Mouse (Mus musculus): Measurements from ENCODE around the gene Emc6. TPM values are rescaled to one million over a fixed set of nuclear protein-coding genes. Genes with fewer than 3 reads are reported as not detected.
A peak's percentile ranks its signal among the peaks of the same experiment; 100 is the strongest.

Gene Emc6
- polyA plus RNA-seq, 1 experiment from 2014 or later = 169 TPM

- WGBS (ENCODE audit: insufficient replicate concordance) = 1% methylated on average over 32 of the region's 32 CpGs
- DNase-seq (peak; percentile 93), ATAC-seq (peak; percentile 96)
- Histone ChIP-seq H3K4me2 (ENCODE audit: low read depth, low read length) (peak within 1 kb of the TSS; percentile 97), H3K9ac (replicated peaks) (peak within 1 kb of the TSS; percentile 87), H3K4me1 (ENCODE audit: insufficient read depth) (peaks cover 18% of the 10 kb centered on the region), H3K4me3 (ENCODE audit: low read depth, low read length) (peak within 1 kb of the TSS; percentile 71), H3K27ac (ENCODE audit: low read depth) (peak within 1 kb of the TSS; percentile 89), H3K36me3 (replicated peaks; ENCODE audit: insufficient read depth, low read length) (peaks cover 7% of the 10 kb centered on the region; the same call in 1 of the 2 replicates), H3K9me3 (ENCODE audit: low read length) (no peaks in the 10 kb centered on the region), H3K27me3 (ENCODE audit: insufficient read depth, low read length) (no peaks in the 10 kb centered on the region)
- TF ChIP-seq EP300 (IDR thresholded peaks at IDR 0.05; ENCODE audit: low read depth) (no peak), CTCF (IDR thresholded peaks at IDR 0.05; ENCODE audit: low read depth) (no peak)
These were observed 22.4 kb upstream of the Emc6 start, which contains the start of gene Shpk for GRCm38 (mm10) chr11:73199230-73199712. Gene Shpk, plus strand, starts transcription at chr11:73199460.

- ATAC-seq = peak; percentile 95
- peaks cover 9% of the 10 kb centered on the region; the same call in 1 of the 2 replicates for H3K36me3 ChIP-seq (replicated peaks; ENCODE audit: insufficient read depth, low read length)
- WGBS (ENCODE audit: insufficient replicate concordance) = 2% methylated on average over 22 of the region's 22 CpGs
These were observed 21.9 kb upstream of the Emc6 start, which contains the start of gene Ctns for GRCm38 (mm10) chr11:73198603-73199229. Gene Ctns, minus strand, starts transcription at chr11:73199042.

GRCm38 (mm10) chr11:73198190-73198589 is 21.4 kb upstream of the Emc6 start:
- WGBS (ENCODE audit: insufficient replicate concordance) = 3% methylated on average over 1 of the region's 1 CpGs
- no peak for DNase-seq
- TF ChIP-seq EP300 (IDR thresholded peaks at IDR 0.05; ENCODE audit: low read depth) (no peak), CTCF (IDR thresholded peaks at IDR 0.05; ENCODE audit: low read depth) (no peak)
- no peak for ATAC-seq
- H3K4me3 ChIP-seq (ENCODE audit: low read depth, low read length) = peak overlapping the region; percentile 71
- no peak overlapping the region for H3K27ac ChIP-seq (ENCODE audit: low read depth)
- peak overlapping the region; percentile 97 for H3K4me2 ChIP-seq (ENCODE audit: low read depth, low read length)
- no peaks in the 10 kb centered on the region for H3K9me3 ChIP-seq (ENCODE audit: low read length)
- peaks cover 9% of the 10 kb centered on the region; the same call in 1 of the 2 replicates for H3K36me3 ChIP-seq (replicated peaks; ENCODE audit: insufficient read depth, low read length)
- H3K9ac ChIP-seq (replicated peaks) = peak overlapping the region; percentile 87
- H3K4me1 ChIP-seq (ENCODE audit: insufficient read depth) = peaks cover 18% of the 10 kb centered on the region
- no peaks in the 10 kb centered on the region for H3K27me3 ChIP-seq (ENCODE audit: insufficient read depth, low read length)

More at GRCm38 (mm10) chr11:73198603-73199229, 21.9 kb upstream of the Emc6 start, which contains the start of gene Ctns:
- Histone ChIP-seq H3K27me3 (ENCODE audit: insufficient read depth, low read length) (no peaks in the 10 kb centered on the region), H3K9me3 (ENCODE audit: low read length) (no peaks in the 10 kb centered on the region), H3K4me1 (ENCODE audit: insufficient read depth) (peaks cover 18% of the 10 kb centered on the region), H3K4me2 (ENCODE audit: low read depth, low read length) (peak within 1 kb of the TSS; percentile 97), H3K27ac (ENCODE audit: low read depth) (peak within 1 kb of the TSS; percentile 89), H3K9ac (replicated peaks) (peak within 1 kb of the TSS; percentile 87), H3K4me3 (ENCODE audit: low read depth, low read length) (peak within 1 kb of the TSS; percentile 71)
- TF ChIP-seq CTCF (IDR thresholded peaks at IDR 0.05; ENCODE audit: low read depth) = no peak
- TF ChIP-seq EP300 (IDR thresholded peaks at IDR 0.05; ENCODE audit: low read depth) = no peak
- DNase-seq = peak; percentile 85

GRCm38 (mm10) chr11:73194444-73194843 is 17.6 kb upstream of the Emc6 start:
- Histone ChIP-seq H3K27ac (ENCODE audit: low read depth) (no peak overlapping the region), H3K9ac (replicated peaks) (no peak overlapping the region), H3K4me2 (ENCODE audit: low read depth, low read length) (no peak overlapping the region), H3K27me3 (ENCODE audit: insufficient read depth, low read length) (no peaks in the 10 kb centered on the region), H3K4me3 (ENCODE audit: low read depth, low read length) (no peak overlapping the region), H3K4me1 (ENCODE audit: insufficient read depth) (peaks cover 4% of the 10 kb centered on the region), H3K9me3 (ENCODE audit: low read length) (no peaks in the 10 kb centered on the region), H3K36me3 (replicated peaks; ENCODE audit: insufficient read depth, low read length) (peaks cover 35% of the 10 kb centered on the region)
- TF ChIP-seq CTCF (IDR thresholded peaks at IDR 0.05; ENCODE audit: low read depth) = no peak
- TF ChIP-seq EP300 (IDR thresholded peaks at IDR 0.05; ENCODE audit: low read depth) = no peak
- WGBS (ENCODE audit: insufficient replicate concordance) = 80% methylated on average over 2 of the region's 2 CpGs
- DNase-seq (no peak), ATAC-seq (no peak)

GRCm38 (mm10) chr11:73193047-73193446 is 16.2 kb upstream of the Emc6 start:
- Histone ChIP-seq H3K9me3 (ENCODE audit: low read length) (no peaks in the 10 kb centered on the region), H3K4me3 (ENCODE audit: low read depth, low read length) (no peak overlapping the region), H3K4me2 (ENCODE audit: low read depth, low read length) (no peak overlapping the region), H3K27ac (ENCODE audit: low read depth) (no peak overlapping the region), H3K9ac (replicated peaks) (no peak overlapping the region), H3K4me1 (ENCODE audit: insufficient read depth) (peaks cover 3% of the 10 kb centered on the region), H3K36me3 (replicated peaks; ENCODE audit: insufficient read depth, low read length) (peaks cover 40% of the 10 kb centered on the region), H3K27me3 (ENCODE audit: insufficient read depth, low read length) (no peaks in the 10 kb centered on the region)
- 47% methylated on average over 6 of the region's 6 CpGs for WGBS (ENCODE audit: insufficient replicate concordance)
- ATAC-seq = no peak
- DNase-seq = no peak
- no peak for TF ChIP-seq EP300 (IDR thresholded peaks at IDR 0.05; ENCODE audit: low read depth)
- no peak for TF ChIP-seq CTCF (IDR thresholded peaks at IDR 0.05; ENCODE audit: low read depth)

- 80% methylated on average over 6 of the region's 6 CpGs for WGBS (ENCODE audit: insufficient replicate concordance)
- no peak for ATAC-seq
These were observed 10.4 kb upstream of the Emc6 start for GRCm38 (mm10) chr11:73187231-73187630.

More at GRCm38 (mm10) chr11:73187231-73187630, 10.4 kb upstream of the Emc6 start:
- DNase-seq = no peak
- TF ChIP-seq EP300 (IDR thresholded peaks at IDR 0.05; ENCODE audit: low read depth) = no peak
- no peak for TF ChIP-seq CTCF (IDR thresholded peaks at IDR 0.05; ENCODE audit: low read depth)
- no peak overlapping the region for H3K27ac ChIP-seq (ENCODE audit: low read depth)
- no peak overlapping the region for H3K9ac ChIP-seq (replicated peaks)
- H3K4me1 ChIP-seq (ENCODE audit: insufficient read depth) = no peaks in the 10 kb centered on the region
- no peak overlapping the region for H3K4me2 ChIP-seq (ENCODE audit: low read depth, low read length)
- no peaks in the 10 kb centered on the region for H3K27me3 ChIP-seq (ENCODE audit: insufficient read depth, low read length)
- H3K36me3 ChIP-seq (replicated peaks; ENCODE audit: insufficient read depth, low read length) = peaks cover 42% of the 10 kb centered on the region
- no peak overlapping the region for H3K4me3 ChIP-seq (ENCODE audit: low read depth, low read length)
- H3K9me3 ChIP-seq (ENCODE audit: low read length) = no peaks in the 10 kb centered on the region
